Mouse (Mus musculus) midbrain, postnatal 0 days (tissue): ENCODE results near the gene Rundc3a. TPM values are rescaled to one million over a fixed set of nuclear protein-coding genes. Genes with fewer than 3 reads are reported as not detected.
"Not testable (repeated sequence)": the region's sequence is repeated elsewhere in the genome, so short reads cannot be mapped to it uniquely, and the experiment has no call there.

ENCODE experiments used
- ATAC-seq: fragments of 200-750 bp; cut with Nextera tagmentation; 2 replicates; pipeline ENCODE4 v1.8.0; 2017; ENCODE audit warnings: moderate number of reproducible peaks, mild to moderate bottlenecking, moderate TSS enrichment, moderate library complexity; ENCODE audit not compliant: low FRiP score
- DNase-seq: peaks from one replicate; pipeline ENCODE4 v3.0.0-alpha.2; 2015; ENCODE audit warnings: low spot score
- H3K27ac ChIP-seq: fragments of 300-500 bp; sonication (generic); 2 replicates; pipeline ENCODE4 v1.5.1; 2014; ENCODE audit warnings: low read depth, mild to moderate bottlenecking, low read length, mixed read lengths
- H3K27me3 ChIP-seq: fragments of 300-500 bp; sonication (generic); 2 replicates; pipeline ENCODE4 v1.6.1; 2014; ENCODE audit warnings: low read length, control low read depth, mixed read lengths; ENCODE audit not compliant: insufficient read depth
- H3K36me3 ChIP-seq: fragments of 300-500 bp; sonication (generic); 2 replicates; pipeline ENCODE4 v1.6.1; 2014; ENCODE audit warnings: low read length, control low read depth, mixed read lengths; ENCODE audit not compliant: insufficient read depth
- H3K4me1 ChIP-seq: fragments of 300-500 bp; sonication (generic); 2 replicates; pipeline ENCODE4 v1.6.1; 2014; ENCODE audit warnings: mild to moderate bottlenecking, control low read depth, antibody characterized with exemption, low read length, mixed read lengths; ENCODE audit not compliant: insufficient read depth
- H3K4me2 ChIP-seq: fragments of 300-500 bp; sonication (generic); 2 replicates; pipeline ENCODE4 v1.6.1; 2014; ENCODE audit warnings: low read depth, mild to moderate bottlenecking, low read length, mixed read lengths; ENCODE audit not compliant: poor library complexity, severe bottlenecking
- H3K4me3 ChIP-seq: fragments of 300-500 bp; sonication (generic); 2 replicates; pipeline ENCODE4 v1.5.1; 2014; ENCODE audit warnings: low read depth, mild to moderate bottlenecking, low read length, moderate library complexity
- H3K9ac ChIP-seq: fragments of 300-500 bp; sonication (generic); replicated peaks from 2 replicates; pipeline ENCODE4 v1.6.1; 2014; ENCODE audit warnings: mild to moderate bottlenecking, low read length, moderate library complexity, mixed read lengths; ENCODE audit not compliant: poor library complexity, severe bottlenecking
- H3K9me3 ChIP-seq: fragments of 300-500 bp; sonication (generic); 2 replicates; pipeline ENCODE4 v1.6.1; 2016; ENCODE audit warnings: low read length, control low read depth
- CTCF ChIP-seq: IDR thresholded peaks from 2 replicates; pipeline ENCODE4 v1.5.1; 2016; ENCODE audit warnings: antibody characterized with exemption, mild to moderate bottlenecking
- WGBS: fragments of 180-500 bp; shearing (Covaris S2); extraction: QIAGEN DNeasy Blood & Tissue Kit; methylation state at CpG from one replicate; pipeline ENCODE4 v1.1.7; 2014; 5-methylcytosine and 5-hydroxymethylcytosine counted together
- polyA plus RNA-seq: library from polyadenylated mRNA; unstranded; fragments of >200 nt; fragmentation: Nextera tagmentation; extraction: Ambion mirVana; gene quantifications from 2 replicates; pipeline ENCODE4 v1.2.1, GENCODE M21; 2015
- total RNA-seq: library from RNA; depleted of rRNA; stranded (reverse); fragments of >200 nt; gene quantifications from 2 replicates; pipeline ENCODE4 v1.2.3, GENCODE M21; 2014

The Rundc3a gene
- total and polyA plus RNA-seq, 2 experiments from 2014 or later, result 133 to 397 TPM

DNA sequence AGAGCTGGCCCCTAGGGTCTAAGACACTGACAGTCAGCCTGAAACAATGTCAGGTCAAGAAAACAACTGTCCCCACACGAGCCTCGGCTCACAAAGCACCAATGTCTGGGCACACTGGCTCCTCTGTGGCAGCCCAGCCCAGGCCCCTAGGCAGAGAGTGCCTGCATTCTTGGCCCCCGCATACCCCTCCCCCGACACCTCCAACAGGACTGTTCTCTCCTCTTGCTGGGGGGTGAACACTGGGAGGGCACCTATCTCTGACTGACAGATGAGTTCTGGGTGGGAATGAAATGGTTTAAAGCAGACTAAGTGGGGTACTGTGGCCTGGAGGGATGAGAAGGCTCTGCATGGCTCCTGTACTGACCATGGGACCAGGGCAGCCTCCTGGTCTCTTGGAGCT, 27.5 kb upstream of the Rundc3a start:
- H3K9ac ChIP-seq, result no peak overlapping the region
- TF ChIP-seq CTCF, result no peak
- ATAC-seq (no peak), DNase-seq (no peak)
- H3K9me3 ChIP-seq, result no peaks in the 10 kb centered on the region
- no peak overlapping the region for H3K27ac ChIP-seq
- H3K27me3 ChIP-seq, result no peaks in the 10 kb centered on the region
- no peaks in the 10 kb centered on the region for H3K4me1 ChIP-seq
- H3K4me3 ChIP-seq, result no peak overlapping the region
- 72% methylated on average over 4 of the region's 4 CpGs for WGBS
- H3K36me3 ChIP-seq, result no peaks in the 10 kb centered on the region
- H3K4me2 ChIP-seq, result no peak overlapping the region

DNA sequence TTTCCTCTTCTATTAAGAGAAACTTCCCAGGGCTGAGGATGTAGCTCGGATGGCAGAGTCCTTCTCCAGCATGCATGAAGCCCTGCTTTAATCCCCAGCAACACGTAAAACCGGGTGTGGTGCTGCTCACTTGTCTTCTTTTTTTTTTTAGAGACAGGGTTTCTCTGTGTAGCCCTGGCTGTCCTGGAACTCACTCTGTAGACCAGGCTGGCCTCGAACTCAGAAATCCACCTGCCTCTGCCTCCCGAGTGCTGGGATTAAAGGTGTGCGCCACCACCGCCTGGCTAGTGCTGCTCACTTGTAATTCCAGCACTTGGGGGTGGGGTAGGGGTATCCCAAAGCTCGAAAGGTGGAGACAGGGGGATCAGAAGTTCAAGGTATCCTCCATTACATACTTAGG, 27.1 kb upstream of the Rundc3a start, which contains the start of gene Slc4a1:
Gene Slc4a1 (minus strand): TSS at position 101 of the 400 bp plus-strand sequence.
- H3K4me2 ChIP-seq, H3K27me3 ChIP-seq, H3K9me3 ChIP-seq, H3K27ac ChIP-seq, H3K36me3 ChIP-seq, DNase-seq, ATAC-seq, H3K4me1 ChIP-seq, H3K4me3 ChIP-seq, H3K9ac ChIP-seq: not testable (repeated sequence)
- WGBS, result 84% methylated on average over 7 of the region's 8 CpGs

DNA sequence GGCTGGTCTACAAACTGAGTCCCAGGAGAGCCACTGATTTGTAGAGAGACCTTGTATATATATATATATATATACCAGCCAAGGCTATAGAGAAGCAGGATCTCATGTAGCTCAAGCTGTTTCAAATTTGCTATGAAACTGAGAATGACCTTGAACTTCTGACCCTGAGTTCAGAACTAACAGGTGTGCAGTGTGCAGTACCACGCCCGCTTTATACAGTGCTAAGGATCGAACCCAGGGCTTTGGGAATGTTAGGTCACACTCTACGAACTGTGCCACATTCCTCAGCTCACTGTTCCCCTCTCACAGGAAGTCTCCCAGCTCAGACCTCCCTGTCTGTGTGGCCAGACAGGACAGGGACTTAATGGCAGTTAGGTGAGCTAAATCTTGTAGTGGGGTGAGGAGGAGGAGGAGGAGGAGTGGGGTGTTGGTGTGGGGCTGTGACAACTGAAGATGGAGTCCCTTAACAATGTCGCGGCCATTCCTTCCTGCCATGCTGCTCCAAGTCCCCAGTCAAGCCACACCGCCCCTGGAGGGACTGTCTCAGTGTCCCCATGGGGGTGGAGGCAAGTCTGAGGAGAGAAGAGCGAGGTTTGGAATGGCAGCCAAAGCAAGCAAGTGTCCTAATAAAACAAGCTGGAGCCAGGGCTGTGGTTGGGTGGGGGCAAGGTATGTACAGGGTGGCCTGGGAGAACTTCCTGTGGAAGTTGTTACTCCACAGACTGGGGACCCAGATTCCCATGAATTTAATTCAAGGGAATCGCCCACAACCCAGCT, 25.5 kb upstream of the Rundc3a start:
- no peak overlapping the region for H3K4me3 ChIP-seq
- H3K4me2 ChIP-seq, result no peak overlapping the region
- 80% methylated on average over 9 of the region's 9 CpGs for WGBS
- H3K9ac ChIP-seq, result no peak overlapping the region
- no peaks in the 10 kb centered on the region for H3K27me3 ChIP-seq
- no peaks in the 10 kb centered on the region for H3K9me3 ChIP-seq
- no peaks in the 10 kb centered on the region for H3K4me1 ChIP-seq
- no peak for TF ChIP-seq CTCF
- ATAC-seq (no peak), DNase-seq (no peak)
- no peaks in the 10 kb centered on the region for H3K36me3 ChIP-seq
- H3K27ac ChIP-seq, result no peak overlapping the region

DNA sequence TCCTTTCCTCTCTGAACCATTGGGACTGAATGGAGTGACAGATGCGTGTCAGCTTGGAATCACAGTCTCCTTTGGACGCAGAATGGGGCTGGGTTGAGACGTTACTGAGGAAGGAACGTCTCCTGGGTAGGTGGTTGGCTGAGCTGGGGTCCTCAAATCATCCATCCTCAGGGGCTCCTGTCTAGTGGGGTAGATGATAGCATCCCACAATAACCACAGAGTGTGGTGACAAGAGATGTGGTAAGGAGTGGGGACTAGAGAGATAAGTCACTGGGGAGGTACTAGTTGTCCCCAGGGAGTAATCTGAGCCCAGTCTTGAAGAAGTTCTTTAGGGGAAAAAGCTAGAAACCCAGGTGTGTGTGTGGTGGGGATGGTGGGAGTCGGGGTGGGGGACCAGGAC, 24.9 kb upstream of the Rundc3a start:
- no peaks in the 10 kb centered on the region for H3K27me3 ChIP-seq
- 79% methylated on average over 5 of the region's 5 CpGs for WGBS
- no peak overlapping the region for H3K4me2 ChIP-seq
- no peaks in the 10 kb centered on the region for H3K36me3 ChIP-seq
- no peaks in the 10 kb centered on the region for H3K9me3 ChIP-seq
- no peak overlapping the region for H3K9ac ChIP-seq
- no peak overlapping the region for H3K27ac ChIP-seq
- no peak for ATAC-seq
- H3K4me1 ChIP-seq, result no peaks in the 10 kb centered on the region
- no peak overlapping the region for H3K4me3 ChIP-seq
- TF ChIP-seq CTCF, result no peak
- no peak for DNase-seq

DNA sequence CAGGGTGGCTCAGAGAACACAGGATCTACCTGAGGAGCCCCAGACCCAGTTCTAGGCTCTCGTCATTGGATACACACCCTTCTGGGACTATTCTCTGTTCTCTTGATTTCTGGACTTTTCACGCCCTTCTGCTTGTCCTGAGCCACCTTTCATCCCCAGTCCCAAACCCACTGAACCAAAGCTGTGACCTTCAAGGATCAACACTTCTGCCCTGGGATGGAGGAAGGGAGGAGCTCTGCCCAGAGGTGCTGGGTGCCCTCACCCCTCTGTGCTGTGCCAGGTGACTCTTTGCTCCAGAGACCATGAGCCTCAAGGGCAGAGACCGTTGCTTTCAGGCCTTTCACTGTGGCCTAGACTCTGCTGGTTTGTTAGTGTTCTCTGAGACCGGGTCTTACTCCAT, 23.9 kb upstream of the Rundc3a start:
- ATAC-seq, result no peak
- H3K4me3 ChIP-seq, result no peak overlapping the region
- 61% methylated on average over 4 of the region's 4 CpGs for WGBS
- no peak overlapping the region for H3K9ac ChIP-seq
- DNase-seq, result no peak
- H3K36me3 ChIP-seq, result no peaks in the 10 kb centered on the region
- H3K4me2 ChIP-seq, result no peak overlapping the region
- TF ChIP-seq CTCF, result no peak
- H3K27me3 ChIP-seq, result no peaks in the 10 kb centered on the region
- no peaks in the 10 kb centered on the region for H3K4me1 ChIP-seq
- no peaks in the 10 kb centered on the region for H3K9me3 ChIP-seq
- H3K27ac ChIP-seq, result no peak overlapping the region

DNA sequence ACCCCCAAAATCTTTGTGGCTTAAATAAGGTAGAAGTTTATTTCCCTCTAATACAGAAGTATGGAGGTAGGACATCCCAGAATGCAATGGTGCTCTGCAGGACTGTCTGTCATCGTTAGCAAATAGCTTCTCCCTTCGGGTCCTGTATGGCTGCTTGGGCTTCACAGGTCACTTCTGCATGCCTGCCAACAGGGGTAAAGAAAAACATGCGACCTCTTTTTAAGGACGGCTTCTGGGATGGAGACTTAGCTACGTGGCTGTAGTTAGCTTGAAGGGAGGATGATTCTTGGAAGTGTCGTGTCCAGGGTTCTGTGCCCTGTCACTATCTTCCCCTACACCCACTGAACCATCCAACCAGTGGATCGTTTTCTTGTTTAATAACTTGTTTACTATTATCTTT, 22.9 kb upstream of the Rundc3a start:
- ATAC-seq, result no peak
- H3K36me3 ChIP-seq, result no peaks in the 10 kb centered on the region
- TF ChIP-seq CTCF, result no peak
- no peak overlapping the region for H3K4me3 ChIP-seq
- H3K9me3 ChIP-seq, result no peaks in the 10 kb centered on the region
- WGBS, result 56% methylated on average over 7 of the region's 7 CpGs
- no peaks in the 10 kb centered on the region for H3K4me1 ChIP-seq
- no peak for DNase-seq
- no peak overlapping the region for H3K4me2 ChIP-seq
- H3K9ac ChIP-seq, result no peak overlapping the region
- no peaks in the 10 kb centered on the region for H3K27me3 ChIP-seq
- no peak overlapping the region for H3K27ac ChIP-seq
